26 mouse cellular contexts compared by ENCODE assay signal in the genomic region with DNA sequence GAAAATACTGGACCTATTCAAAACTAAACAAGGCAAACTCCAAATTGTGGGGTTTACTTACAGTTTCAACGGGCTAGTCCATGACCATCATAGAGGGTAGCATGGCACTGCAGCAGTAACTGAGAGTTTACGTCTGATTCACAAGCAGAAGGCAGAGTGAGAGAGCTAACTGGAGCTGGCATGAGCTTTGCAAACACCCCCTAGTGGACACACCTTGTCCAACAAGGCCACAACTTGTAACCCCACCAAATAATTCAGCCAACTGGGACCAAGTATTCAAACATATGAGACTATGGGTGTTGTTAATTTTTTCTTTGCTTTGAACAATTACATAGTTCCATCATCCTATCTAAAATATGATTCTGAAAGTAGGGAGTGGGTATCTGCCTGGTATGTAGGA. TPM values are rescaled to one million over a fixed set of nuclear protein-coding genes. Genes with fewer than 3 reads are reported as not detected.
DNase-seq lines count a peak whose midpoint lies in the region; ATAC-seq and TF ChIP-seq lines count a peak whose summit lies in the region.
"Had no signal": no experiment of that assay in that cellular context is flagged by ENCODE, and none has a peak within 500 bp of the region (broad histone marks: within the 10 kb centered on the region; RNA-seq: fewer than 3 reads in every experiment).

No protein-coding gene starts in this region.

- no peak overlapping the region for H3K9ac ChIP-seq in liver, embryonic 14.5 days (replicated peaks)
- H3K9ac ChIP-seq in liver, embryonic 11.5 days (ENCODE audit: low read depth, low read length), result no peak overlapping the region
- no peak overlapping the region for H3K9ac ChIP-seq in MEL (ENCODE audit: control insufficient read depth, low read depth, low read length, poor library complexity, severe bottlenecking)
- no peak overlapping the region for H3K9ac ChIP-seq in heart, embryonic 12.5 days
- H3K9ac ChIP-seq: embryonic facial prominence, embryonic 13.5 days; limb, embryonic 13.5 days; neural tube, embryonic 12.5 days had no signal

- no peaks in the 10 kb centered on the region; the same call in none of the 2 replicates for H3K9me3 ChIP-seq in liver, embryonic 14.5 days (ENCODE audit: control insufficient read depth, low read length)
- H3K9me3 ChIP-seq in liver, embryonic 11.5 days (ENCODE audit: control insufficient read depth, low read length), result peaks cover 20% of the 10 kb centered on the region; the same call in 1 of the 2 replicates
- no peaks in the 10 kb centered on the region for H3K9me3 ChIP-seq in E14TG2a.4 (ENCODE audit: low read length)
- no peaks in the 10 kb centered on the region for H3K9me3 ChIP-seq in MEL (replicated peaks; ENCODE audit: insufficient read depth, low read length)
- H3K9me3 ChIP-seq in heart, embryonic 12.5 days (replicated peaks), result peaks cover 29% of the 10 kb centered on the region

- no peak for TF ChIP-seq EP300 in liver, embryonic 14.5 days (IDR thresholded peaks at IDR 0.05; ENCODE audit: low read depth)
- no peak for TF ChIP-seq EP300 in MEL (IDR thresholded peaks at IDR 0.05; ENCODE audit: low read depth in 1 of 2, low read length in 2 of 2)

- no peak for DNase-seq in liver, embryonic 14.5 days (ENCODE audit: low read depth in 3 of 3, low spot score in 3 of 3)
- no peak for DNase-seq in liver, embryonic 11.5 days (ENCODE audit: low spot score)
- peak; percentile 19 for DNase-seq in MEL (ENCODE audit: low read depth, low spot score)
- DNase-seq in heart, adult 18-20 months, result no peak
- DNase-seq in kidney, postnatal 10 days, result no peak
- DNase-seq: adrenal gland, adult 2 months; cerebellum, postnatal 10 days; gastrocnemius, postnatal 14 days; heart, postnatal 10 days; lung, postnatal 36 days had no signal

- no peaks in the 10 kb centered on the region for H3K27me3 ChIP-seq in liver, embryonic 14.5 days (ENCODE audit: control insufficient read depth, insufficient read depth, low read length)
- H3K27me3 ChIP-seq in liver, embryonic 11.5 days (replicated peaks; ENCODE audit: control insufficient read depth, insufficient read depth, low read length), result no peaks in the 10 kb centered on the region
- H3K27me3 ChIP-seq in E14TG2a.4 (ENCODE audit: insufficient read depth, low read length) (no peaks in the 10 kb centered on the region), MEL (ENCODE audit: control insufficient read depth in 1 of 2, insufficient read depth in 2 of 2, low read length in 2 of 2) (no peaks in the 10 kb centered on the region)
- H3K27me3 ChIP-seq in heart, embryonic 12.5 days (replicated peaks), result no peaks in the 10 kb centered on the region
- H3K27me3 ChIP-seq: embryonic facial prominence, embryonic 13.5 days; limb, embryonic 13.5 days; neural tube, embryonic 12.5 days had no signal

- H3K4me2 ChIP-seq in liver, embryonic 14.5 days (ENCODE audit: low read depth), result no peak overlapping the region
- H3K4me2 ChIP-seq in liver, embryonic 11.5 days, result no peak overlapping the region
- H3K4me2 ChIP-seq in heart, embryonic 12.5 days, result no peak overlapping the region
- H3K4me2 ChIP-seq: embryonic facial prominence, embryonic 13.5 days; limb, embryonic 13.5 days; midbrain, embryonic 11.5 days; neural tube, embryonic 12.5 days had no signal

- H3K4me1 ChIP-seq in liver, embryonic 14.5 days (replicated peaks; ENCODE audit: control insufficient read depth in 2 of 2, insufficient read depth in 2 of 2, low read length in 1 of 2), result no peaks in the 10 kb centered on the region
- H3K4me1 ChIP-seq in liver, embryonic 11.5 days (replicated peaks; ENCODE audit: control insufficient read depth, insufficient read depth, low read length), result no peaks in the 10 kb centered on the region
- H3K4me1 ChIP-seq in E14TG2a.4 (replicated peaks; ENCODE audit: low read depth, low read length) (no peaks in the 10 kb centered on the region), MEL (ENCODE audit: control insufficient read depth in 1 of 2, insufficient read depth in 2 of 2, low read length in 2 of 2) (no peaks in the 10 kb centered on the region)
- no peaks in the 10 kb centered on the region for H3K4me1 ChIP-seq in heart, embryonic 12.5 days (replicated peaks)
- H3K4me1 ChIP-seq: embryonic facial prominence, embryonic 13.5 days; heart, embryonic 10.5 days; limb, embryonic 13.5 days; neural tube, embryonic 12.5 days had no signal

- WGBS in liver, embryonic 14.5 days (ENCODE audit: insufficient replicate concordance), result 77% methylated on average over 2 of the region's 2 CpGs
- WGBS in liver, embryonic 11.5 days, result 82% methylated on average over 2 of the region's 2 CpGs
- WGBS in heart, embryonic 12.5 days, result 89% methylated on average over 2 of the region's 2 CpGs

- no peak for ATAC-seq in liver, embryonic 14.5 days (ENCODE audit: insufficient read depth)
- ATAC-seq in liver, embryonic 11.5 days (replicated peaks; ENCODE audit: low FRiP score), result no peak
- ATAC-seq in megakaryocyte-erythroid progenitor cell, adult 5-6 weeks (replicated peaks; ENCODE audit: low FRiP score, low TSS enrichment, poor library complexity, severe bottlenecking), result peak; percentile 61
- no peak for ATAC-seq in heart, embryonic 12.5 days (ENCODE audit: insufficient number of reproducible peaks, low FRiP score)
- ATAC-seq: forebrain, embryonic 14.5 days; inflammation-experienced regulatory T-cells, adult 6 months had no signal

- H3K4me3 ChIP-seq in liver, embryonic 14.5 days (ENCODE audit: insufficient read depth in 1 of 2, low read depth in 2 of 2, low read length in 2 of 2), result no peak overlapping the region
- H3K4me3 ChIP-seq in liver, embryonic 11.5 days (ENCODE audit: low read depth, low read length), result no peak overlapping the region
- H3K4me3 ChIP-seq in E14TG2a.4 (replicated peaks; ENCODE audit: low read length) (no peak overlapping the region), MEL (ENCODE audit: control insufficient read depth in 1 of 2, insufficient read depth in 1 of 2, low read depth in 2 of 2, low read length in 2 of 2) (no peak overlapping the region)
- no peak overlapping the region for H3K4me3 ChIP-seq in heart, embryonic 12.5 days
- H3K4me3 ChIP-seq: embryonic facial prominence, embryonic 13.5 days; heart, embryonic 10.5 days; limb, embryonic 13.5 days; neural tube, embryonic 12.5 days had no signal

- no peak for TF ChIP-seq POLR2A in MEL (IDR thresholded peaks at IDR 0.05; ENCODE audit: control insufficient read depth in 1 of 2, insufficient read depth in 1 of 2, low read depth in 1 of 2, low read length in 2 of 2, poor library complexity in 1 of 2)

- peaks cover 4% of the 10 kb centered on the region for H3K36me3 ChIP-seq in liver, embryonic 14.5 days (replicated peaks; ENCODE audit: control insufficient read depth, insufficient read depth, low read depth)
- H3K36me3 ChIP-seq in liver, embryonic 11.5 days (ENCODE audit: control insufficient read depth, insufficient read depth, low read length), result peaks cover 51% of the 10 kb centered on the region
- H3K36me3 ChIP-seq in E14TG2a.4 (ENCODE audit: insufficient read depth, low read length) (peaks cover 34% of the 10 kb centered on the region), MEL (ENCODE audit: control insufficient read depth in 1 of 2, insufficient read depth in 2 of 2, low read length in 2 of 2) (peaks cover 0 to 8% of the 10 kb centered on the region in 2 experiments; a peak in 2 of 4 replicates)
- peaks cover 67% of the 10 kb centered on the region for H3K36me3 ChIP-seq in heart, embryonic 12.5 days

- H3K79me2 ChIP-seq in MEL (ENCODE audit: control insufficient read depth, insufficient read depth, low read length, poor library complexity), result no peaks in the 10 kb centered on the region

- TF ChIP-seq CTCF in liver, embryonic 14.5 days (IDR thresholded peaks at IDR 0.05; ENCODE audit: low read depth), result peak; percentile 45
- TF ChIP-seq CTCF in E14TG2a.4 (conservative IDR thresholded peaks at IDR 0.05; ENCODE audit: low read length), result peak; percentile 66
- TF ChIP-seq CTCF in MEL (IDR thresholded peaks at IDR 0.05 in 2 of 3, conservative IDR thresholded peaks at IDR 0.05 in 1 of 3; ENCODE audit: control insufficient read depth in 1 of 3, insufficient read depth in 1 of 3, low read depth in 2 of 3, low read length in 3 of 3, poor library complexity in 1 of 3, severe bottlenecking in 1 of 3), result peak in 2 of 3 experiments; percentile 14 to 18; a peak in 2 of 6 replicates

- H3K27ac ChIP-seq in liver, embryonic 14.5 days, result no peak overlapping the region
- no peak overlapping the region for H3K27ac ChIP-seq in liver, embryonic 11.5 days (ENCODE audit: low read depth, low read length)
- H3K27ac ChIP-seq in MEL (ENCODE audit: control insufficient read depth, low read depth, low read length), result no peak overlapping the region
- no peak overlapping the region for H3K27ac ChIP-seq in heart, embryonic 12.5 days (ENCODE audit: poor library complexity, severe bottlenecking)
- H3K27ac ChIP-seq: embryonic facial prominence, embryonic 13.5 days; heart, embryonic 10.5 days; limb, embryonic 13.5 days; neural tube, embryonic 12.5 days had no signal

- no peak for TF ChIP-seq RAD21 in MEL (IDR thresholded peaks at IDR 0.05; ENCODE audit: low read depth, low read length)

TF ChIP-seq in MEL, 35 proteins besides CTCF, POLR2A, EP300 and RAD21 (continues in another document):
- no peak for TF ChIP-seq GATA1 (IDR thresholded peaks at IDR 0.05; ENCODE audit: low read depth, low read length)

RNA-seq across cellular contexts. Expression of a gene that starts 8.2 kb away (rescaled TPM):
- polyA plus RNA-seq in liver, embryonic 14.5 days (2012; rRNA removed), result 6.8 and 8.9 TPM in 2 replicates
- 4.3 and 4.5 TPM in 2 replicates for polyA plus RNA-seq in liver, embryonic 14.5 days (2014; fragmentation: Nextera tagmentation; extraction: Ambion mirVana)
- 11.3 and 11.4 TPM in 2 replicates for polyA plus RNA-seq in liver, embryonic 11.5 days (2014; fragmentation: Nextera tagmentation; extraction: Ambion mirVana)
- total RNA-seq in MEL (2012; rRNA removed), result 14.1 and 14.7 TPM in 2 replicates
- 10 to 100 TPM in 1 of 2 experiments, not detected in 1; 15.3 TPM for polyA plus RNA-seq in MEL (2012; ENCODE audit: insufficient read depth in 1 of 2, insufficient read length in 2 of 2, low read depth in 1 of 2, low replicate concordance in 2 of 2, missing spikeins in 1 of 2)
- 51.4 and 57.7 TPM in 2 replicates for total RNA-seq in megakaryocyte-erythroid progenitor cell, adult 5-6 weeks (2014; fragmentation: Nextera tagmentation)
- 50.6 and 60.0 TPM in 2 replicates for total RNA-seq in megakaryocyte-erythroid progenitor cell, adult 5-6 weeks (2017)
- total RNA-seq in heart, adult 18-20 months (2021), result 10 to 100 TPM; 20.7 to 22.6 TPM
- polyA plus RNA-seq in heart, embryonic 12.5 days (2016; fragmentation: Nextera tagmentation; extraction: Ambion mirVana), result 16.5 and 19.1 TPM in 2 replicates

RNA-seq across cellular contexts. Expression of a gene that starts 27.4 kb away (rescaled TPM):
- polyA plus RNA-seq in liver, embryonic 14.5 days (2012; rRNA removed), result not detected in 2 replicates
- polyA plus RNA-seq in liver, embryonic 14.5 days (2014; fragmentation: Nextera tagmentation; extraction: Ambion mirVana), result not detected in 2 replicates
- polyA plus RNA-seq in liver, embryonic 11.5 days (2014; fragmentation: Nextera tagmentation; extraction: Ambion mirVana), result not detected in 2 replicates
- not detected in 2 replicates for total RNA-seq in MEL (2012; rRNA removed)
- under 1 TPM in 1 of 2 experiments, not detected in 1; 0.21 TPM for polyA plus RNA-seq in MEL (2012; ENCODE audit: insufficient read depth in 1 of 2, insufficient read length in 2 of 2, low read depth in 1 of 2, low replicate concordance in 2 of 2, missing spikeins in 1 of 2)
- total RNA-seq in megakaryocyte-erythroid progenitor cell, adult 5-6 weeks (2014; fragmentation: Nextera tagmentation), result not detected in 2 replicates
- not detected in 2 replicates for total RNA-seq in megakaryocyte-erythroid progenitor cell, adult 5-6 weeks (2017)
- total RNA-seq in heart, adult 18-20 months (2021), result not detected
- not detected in 2 replicates for polyA plus RNA-seq in heart, embryonic 12.5 days (2016; fragmentation: Nextera tagmentation; extraction: Ambion mirVana)
- total RNA-seq: adrenal gland, adult 2 months; gastrocnemius, postnatal 14 days; heart, postnatal 10 days; monocyte, adult 5-6 weeks had no signal
- polyA plus RNA-seq: adrenal gland, adult 2 months; embryonic facial prominence, embryonic 13.5 days; heart, embryonic 10.5 days; hindbrain, embryonic 11.5 days; inflammation-experienced regulatory T-cells, adult 6 months; kidney, embryonic 14.5 days; large intestine, adult 2 months; limb, embryonic 13.5 days; liver, embryonic 16.5 days; midbrain, embryonic 11.5 days; neural tube, embryonic 12.5 days; small intestine, adult 2 months had no signal

Comparison
In these comparisons a context has a peak if more than half of its experiments do, and no peak if none do; other contexts are left out.
1. CTCF ChIP-seq: peak in every context shown above with its lines; median percentile 66 in E14TG2a.4; 45 in liver, embryonic 14.5 days; 16 in MEL.